Mouse (Mus musculus): ENCODE data around the gene Asb11.

Asb11 gene

DNA sequence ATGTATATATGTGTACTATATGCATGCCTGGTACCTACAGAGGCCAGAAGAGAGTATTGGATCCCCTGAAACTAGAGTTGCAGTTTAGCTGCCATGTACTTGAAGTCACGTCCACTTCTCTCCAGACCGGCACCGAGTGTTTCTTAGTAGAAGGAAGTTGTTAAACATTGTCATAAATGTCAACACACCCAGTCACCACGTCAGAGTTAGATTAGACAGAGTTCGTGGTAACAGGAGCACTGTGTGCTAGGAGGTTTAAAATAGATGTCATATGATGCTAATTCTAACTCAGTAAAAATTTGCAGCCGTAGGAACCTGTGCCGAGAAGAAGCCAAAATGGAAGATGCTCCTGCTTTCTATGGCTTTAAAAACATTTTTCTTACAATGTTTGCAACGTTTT, at the start of gene Asb11:
Gene Asb11, plus strand, starts transcription at position 286 of the 400 bp plus-strand sequence.
- no peak for DNase-seq

DNA sequence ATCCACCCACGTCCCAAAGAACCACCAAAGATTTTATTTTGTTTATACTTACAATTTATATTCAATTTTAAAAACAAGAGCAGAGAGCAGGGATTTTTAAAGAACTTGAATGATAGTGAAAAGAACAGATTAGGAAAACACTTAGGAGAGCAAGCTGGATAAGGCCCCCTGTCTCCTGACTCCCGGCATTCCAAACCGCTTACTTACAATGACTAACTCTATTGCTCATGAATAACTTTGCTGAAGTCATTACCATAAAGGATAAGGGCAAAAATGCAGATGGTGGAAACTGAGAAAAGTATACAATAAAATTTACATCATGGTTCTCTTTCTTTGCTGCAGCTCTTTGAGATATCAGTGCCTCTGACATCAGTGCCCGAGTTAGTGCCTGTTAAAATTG, 42.7 kb upstream of the Asb11 start:
- DNase-seq = no peak

DNA sequence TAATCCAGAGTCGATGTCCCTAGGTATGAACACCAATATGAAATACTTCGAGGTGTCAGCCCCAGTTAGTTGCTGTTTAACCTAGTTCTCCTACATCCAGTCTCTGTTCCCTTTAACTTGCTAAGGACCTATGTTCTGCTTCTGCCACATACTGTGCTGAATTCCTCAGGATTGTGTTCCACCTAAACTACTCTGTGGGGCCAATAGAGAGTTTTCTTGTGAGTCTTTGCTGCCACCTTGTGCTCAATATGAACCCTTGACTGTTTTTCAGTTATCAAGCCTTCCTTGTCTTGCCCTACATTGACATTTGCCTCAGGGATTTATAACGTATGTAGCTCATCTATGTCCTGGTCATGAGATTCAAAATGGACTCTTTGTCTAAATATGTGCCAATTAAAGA, 38.3 kb upstream of the Asb11 start:
- no peak for DNase-seq

DNA sequence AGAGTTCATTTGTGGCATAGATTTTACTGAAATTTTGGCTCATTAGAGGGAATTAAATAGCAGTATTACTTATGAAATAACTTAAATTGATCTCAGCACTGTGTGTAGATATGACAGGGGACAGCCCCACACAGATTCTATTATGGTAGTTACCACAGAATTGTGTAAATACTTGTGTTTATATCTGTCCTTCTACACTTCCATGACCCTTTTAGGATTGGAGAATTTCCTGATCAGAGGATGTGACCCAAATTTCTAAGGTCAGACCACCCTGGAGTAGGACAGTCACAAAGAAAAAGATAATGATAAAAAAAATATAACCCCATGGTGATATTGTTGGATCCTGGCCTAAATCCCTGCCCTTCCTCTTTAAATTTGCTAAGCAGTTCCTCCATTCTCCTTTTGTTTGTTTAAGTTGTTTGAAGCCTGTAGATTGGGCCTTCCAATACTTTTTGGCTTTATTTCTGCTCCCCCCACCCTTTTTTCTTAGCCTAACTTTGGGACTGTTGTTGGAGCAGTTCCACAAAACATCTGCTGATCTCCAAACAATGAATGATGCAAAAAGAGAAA, 31.6 kb upstream of the Asb11 start:
- no peak for DNase-seq

DNA sequence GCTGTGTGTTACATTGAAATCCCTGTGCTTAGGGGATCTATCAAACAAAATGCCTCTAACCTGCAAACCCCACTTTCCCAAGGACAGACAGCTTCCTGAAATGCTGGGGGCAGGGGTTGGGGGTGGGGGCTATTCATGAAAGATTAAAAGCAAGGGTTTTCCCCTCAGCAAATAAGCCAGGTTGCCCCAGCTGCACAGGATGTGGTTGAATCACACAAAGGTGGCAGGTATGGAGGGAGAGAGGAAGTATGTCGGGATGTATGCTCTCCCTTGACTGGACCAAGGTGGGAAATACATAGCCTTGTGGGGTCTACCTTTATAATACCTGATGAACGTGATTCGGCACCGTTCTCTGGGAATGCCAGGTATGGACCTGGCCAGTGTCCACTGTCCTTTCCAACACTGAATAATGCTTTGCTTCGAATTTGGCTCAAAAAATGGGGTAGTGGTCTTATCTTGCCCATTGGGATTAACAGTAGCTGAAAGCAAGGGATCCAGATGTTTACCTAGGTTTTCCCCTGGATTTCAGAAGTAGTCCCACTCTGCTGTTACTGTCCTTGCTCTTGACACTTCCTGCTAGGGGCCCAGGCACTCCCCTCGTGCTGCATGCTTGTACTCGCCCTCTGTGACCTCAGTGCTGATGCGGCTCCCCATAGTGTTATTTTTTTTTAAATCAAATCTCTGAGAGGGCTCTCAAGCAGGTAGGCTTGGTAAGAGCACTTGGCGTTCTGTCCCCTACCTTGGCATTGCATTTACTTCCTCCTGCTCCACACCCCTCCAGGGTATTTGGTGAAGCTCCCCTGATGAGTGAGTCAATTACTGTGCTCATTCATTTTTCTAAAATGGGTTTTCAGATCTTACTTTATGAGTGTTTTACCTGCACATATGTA, 30.4 kb upstream of the Asb11 start:
- DNase-seq = no peak

DNA sequence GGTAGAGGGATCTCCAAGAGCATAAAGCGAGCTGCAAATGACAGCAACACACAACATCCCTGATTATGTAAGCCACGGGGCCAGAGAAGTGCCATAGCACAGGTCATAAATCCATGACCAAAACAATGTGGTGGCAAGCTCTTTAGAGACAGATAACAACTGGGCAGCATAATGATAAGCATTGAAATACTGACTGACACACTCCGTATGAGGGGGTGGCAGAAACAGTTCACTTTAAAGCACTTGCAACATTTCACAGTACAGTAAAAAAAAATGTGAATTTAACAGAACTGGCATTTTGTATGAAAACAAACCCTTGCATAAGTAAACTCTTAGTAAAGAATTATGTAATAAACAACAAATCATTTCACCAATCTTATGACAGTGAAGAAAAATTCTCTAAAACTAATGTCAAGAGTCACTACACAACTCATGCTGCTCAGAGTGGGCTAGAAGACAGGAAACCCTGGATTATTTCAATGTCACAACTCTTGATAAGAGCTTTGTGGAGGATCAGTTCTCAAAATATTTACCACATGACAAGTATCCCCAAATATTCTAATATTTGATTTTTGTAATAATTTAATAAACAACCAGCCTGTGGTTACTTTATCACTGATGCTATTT, 28.4 kb upstream of the Asb11 start:
- DNase-seq = no peak

DNA sequence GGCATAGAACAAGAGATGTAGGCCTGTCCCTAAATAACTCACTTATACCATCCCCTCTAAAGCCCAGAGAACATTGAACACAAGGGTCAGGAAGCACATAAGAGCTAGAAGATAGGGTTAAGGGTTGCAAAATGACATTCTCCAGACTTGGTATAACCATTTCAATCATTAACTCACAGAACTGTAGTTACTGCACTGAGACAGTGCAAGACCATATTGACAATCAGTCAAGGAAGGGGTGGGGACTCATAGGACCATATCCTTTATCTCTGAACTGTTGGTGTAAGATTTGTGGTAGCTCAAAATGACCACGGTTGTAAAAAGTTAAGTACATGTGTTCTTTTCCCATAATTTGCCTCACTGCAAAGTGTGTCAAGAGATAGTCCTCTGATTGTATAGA, 26.2 kb upstream of the Asb11 start:
- no peak for DNase-seq

DNA sequence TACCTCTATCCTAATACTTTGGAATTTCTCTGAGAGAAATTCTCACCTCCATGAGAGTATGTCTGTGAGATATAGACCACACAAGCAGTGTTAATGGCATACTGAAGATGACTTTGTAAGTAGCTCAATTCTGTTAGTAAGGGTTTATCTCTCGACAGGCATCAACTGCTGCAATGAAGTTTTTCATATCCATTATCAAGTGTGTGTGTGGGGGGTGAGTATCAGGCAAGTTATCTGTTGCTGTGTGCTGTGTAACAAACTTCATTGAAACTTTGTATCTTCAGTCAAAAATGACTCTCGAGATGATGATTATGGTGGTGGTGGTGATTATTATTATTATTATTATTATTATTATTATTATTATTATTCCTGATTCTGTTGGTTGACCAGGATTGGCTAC, 20.0 kb upstream of the Asb11 start:
- DNase-seq = no peak

DNA sequence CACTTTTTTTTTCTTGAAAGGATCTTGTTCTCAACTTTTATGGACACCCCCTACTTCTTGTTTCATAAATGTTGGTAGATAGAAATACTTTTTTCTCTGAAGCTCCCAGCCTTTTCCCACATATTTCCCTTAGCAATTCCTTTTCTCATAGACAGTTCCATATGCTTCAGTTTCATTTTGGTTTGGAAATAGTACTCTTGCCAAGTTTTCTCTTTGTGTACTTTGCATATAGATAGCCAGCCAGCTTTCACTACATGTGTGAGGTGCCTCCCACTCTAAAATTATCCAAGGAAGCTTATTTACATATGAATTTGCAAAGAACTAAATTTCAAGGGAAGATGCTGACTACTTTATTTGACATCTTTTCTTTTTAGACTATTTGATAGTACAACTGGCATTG, 18.8 kb upstream of the Asb11 start:
- no peak for DNase-seq

DNA sequence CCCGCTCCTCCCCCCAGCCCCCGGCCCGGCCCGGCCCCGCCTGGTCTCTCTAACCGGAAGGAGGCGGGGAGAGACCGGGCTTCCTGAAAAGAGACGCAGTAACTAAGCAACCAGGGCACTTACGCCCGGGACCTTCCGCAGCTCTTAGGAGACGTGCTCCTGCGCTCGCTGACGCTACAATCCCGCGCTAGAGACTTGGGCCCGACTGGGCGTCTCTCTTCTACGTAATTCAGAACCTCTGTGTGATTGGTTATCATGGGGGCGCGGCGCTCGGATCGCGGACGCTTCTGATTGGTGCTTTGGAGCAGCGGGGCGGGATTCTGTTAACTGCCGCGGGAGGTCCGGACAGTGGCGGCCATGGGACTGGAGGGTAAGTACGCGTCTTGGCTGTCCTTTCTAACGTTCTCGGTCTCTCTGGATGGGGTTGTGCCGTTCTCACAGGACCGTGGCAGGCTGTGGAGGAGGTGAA, 17.3 kb upstream of the Asb11 start, which contains the start of gene Piga:
Gene Piga, plus strand, starts transcription at position 317 of the 469 bp plus-strand sequence.
- peak; percentile 89 to 92 for DNase-seq

DNA sequence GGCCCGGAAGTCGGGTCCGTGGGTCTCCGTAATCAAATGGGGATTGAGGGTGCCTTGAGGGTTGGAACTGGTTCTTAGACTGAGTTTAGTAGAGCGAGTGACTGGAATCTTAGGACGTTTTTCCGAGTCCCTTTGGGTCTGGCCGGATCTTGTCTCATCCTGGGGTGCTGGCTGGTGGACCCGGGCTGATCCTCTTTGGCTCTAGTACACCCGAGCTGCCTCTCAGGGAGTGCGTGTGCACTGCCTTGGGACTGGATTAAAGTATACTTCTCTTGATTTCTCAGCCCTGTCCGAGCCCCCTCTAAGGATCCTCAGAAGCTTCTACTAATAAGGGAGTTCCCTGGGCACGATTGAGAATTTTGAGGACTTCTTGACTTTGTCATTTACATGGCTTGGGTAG, 16.8 kb upstream of the Asb11 start:
- no peak for DNase-seq

DNA sequence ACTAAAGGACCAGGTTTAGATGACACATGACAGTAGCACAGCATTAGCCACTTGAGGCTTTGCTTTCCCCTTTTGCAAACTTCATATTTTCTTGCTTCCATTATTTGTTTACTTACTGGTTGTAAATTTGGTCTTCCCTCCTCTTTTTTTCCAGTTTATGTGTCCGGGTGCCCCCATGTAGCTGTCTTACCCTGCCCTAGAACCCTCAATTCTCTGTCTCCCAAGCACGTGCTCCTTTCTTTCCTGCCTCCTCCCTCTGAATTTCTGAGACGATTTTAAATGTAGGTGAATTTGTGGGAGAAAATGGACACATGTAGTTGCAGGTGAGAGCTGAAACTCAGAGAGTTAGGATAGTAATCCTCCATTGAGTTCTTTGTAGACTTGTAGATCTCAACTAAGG, 16.3 kb upstream of the Asb11 start:
- no peak for DNase-seq

DNA sequence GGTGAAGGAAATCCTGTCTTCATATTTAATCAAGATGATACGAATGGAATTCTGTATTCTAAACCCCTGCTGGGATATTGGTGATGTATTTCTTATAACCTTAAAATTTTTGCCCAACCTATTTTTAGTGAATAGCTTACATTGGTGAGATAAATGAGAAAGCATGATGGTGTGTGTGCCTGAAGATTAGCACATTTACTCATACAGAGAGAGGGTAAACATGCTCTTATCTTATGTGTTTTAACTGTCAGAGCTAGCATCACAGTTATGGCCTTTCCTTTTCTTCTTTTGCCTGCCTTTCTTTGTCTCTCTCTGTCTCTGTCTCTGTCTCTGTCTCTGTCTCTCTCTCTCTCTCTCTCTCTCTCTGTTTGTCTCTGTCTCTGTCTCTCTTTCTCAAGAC, 12.0 kb upstream of the Asb11 start:
- no peak for DNase-seq

DNA sequence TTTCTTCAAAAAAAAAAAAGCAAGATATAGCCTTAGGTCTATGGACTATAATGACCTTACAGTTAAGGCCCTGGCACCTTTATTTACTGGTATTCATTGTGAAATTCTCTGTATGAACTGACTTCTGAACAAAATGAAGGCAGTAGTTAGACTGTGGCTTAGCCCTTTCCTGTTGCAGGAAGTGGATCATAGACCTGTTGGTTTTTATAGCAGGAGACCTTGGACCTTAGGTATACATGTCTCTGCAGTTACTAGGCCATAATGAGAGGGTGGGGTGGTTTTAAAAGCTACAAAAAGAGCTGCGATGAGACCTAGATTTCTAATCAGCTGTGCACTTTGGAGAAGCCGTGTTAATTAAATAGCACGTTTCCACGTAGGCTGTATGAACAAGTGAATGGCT, 9.5 kb upstream of the Asb11 start:
- DNase-seq = no peak

DNA sequence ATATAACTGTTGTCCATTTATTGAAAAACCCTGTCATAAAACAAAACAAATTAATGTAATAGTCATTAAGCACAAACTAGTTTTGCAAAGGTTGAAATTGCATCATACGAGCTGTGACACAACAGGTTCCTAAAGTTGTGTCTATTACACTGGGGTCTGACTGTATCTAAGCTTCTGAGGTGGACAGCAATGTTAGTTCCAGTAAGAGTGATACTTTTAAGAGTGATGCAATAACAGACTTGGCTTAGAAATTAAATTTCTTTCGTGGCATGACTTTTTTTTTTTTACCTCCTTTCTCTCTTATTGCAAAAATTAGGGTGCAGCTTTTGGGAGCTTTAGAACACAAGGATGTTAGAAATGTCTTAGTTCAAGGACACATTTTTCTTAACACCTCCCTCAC, 8.6 kb upstream of the Asb11 start:
- DNase-seq = no peak

DNA sequence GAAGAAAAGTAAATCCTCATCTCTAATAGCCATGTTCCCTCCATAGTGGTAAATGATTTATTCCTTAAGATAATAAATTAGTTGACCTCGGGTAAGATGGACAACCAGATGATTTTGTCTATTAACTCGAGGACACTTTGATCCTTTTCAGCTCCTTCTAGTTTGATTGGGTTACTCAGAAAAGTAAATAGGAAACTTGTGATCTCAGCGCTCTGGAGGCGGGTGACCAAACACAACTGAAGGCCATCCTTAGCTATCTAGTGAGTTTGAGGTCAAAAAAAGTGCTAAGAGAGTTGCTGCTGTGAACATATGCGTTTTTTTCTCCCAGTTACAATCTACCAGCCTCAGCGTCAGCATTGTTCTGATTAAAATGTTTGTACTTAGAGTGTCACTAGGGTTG, 6.2 kb upstream of the Asb11 start:
- no peak for DNase-seq

DNA sequence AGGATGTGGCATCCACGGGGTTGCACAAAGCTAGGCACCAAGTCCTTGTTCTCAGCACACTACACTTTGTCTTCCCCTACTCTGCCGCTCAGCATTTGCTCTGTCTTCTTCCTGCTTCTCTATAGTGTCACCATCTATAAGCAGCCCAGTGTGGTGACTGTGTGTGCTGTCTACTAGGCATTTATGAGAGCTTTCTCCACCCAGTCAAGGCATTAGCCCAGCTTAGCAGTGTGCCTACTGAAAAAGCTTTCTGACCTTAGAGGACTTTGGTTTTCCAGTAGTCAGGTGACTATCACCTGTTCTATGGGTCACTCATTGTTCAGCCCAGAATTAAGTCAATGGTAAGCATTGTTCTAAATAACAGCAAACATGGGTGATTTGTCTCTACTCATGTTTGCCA, 5.7 kb upstream of the Asb11 start:
- no peak for DNase-seq

DNA sequence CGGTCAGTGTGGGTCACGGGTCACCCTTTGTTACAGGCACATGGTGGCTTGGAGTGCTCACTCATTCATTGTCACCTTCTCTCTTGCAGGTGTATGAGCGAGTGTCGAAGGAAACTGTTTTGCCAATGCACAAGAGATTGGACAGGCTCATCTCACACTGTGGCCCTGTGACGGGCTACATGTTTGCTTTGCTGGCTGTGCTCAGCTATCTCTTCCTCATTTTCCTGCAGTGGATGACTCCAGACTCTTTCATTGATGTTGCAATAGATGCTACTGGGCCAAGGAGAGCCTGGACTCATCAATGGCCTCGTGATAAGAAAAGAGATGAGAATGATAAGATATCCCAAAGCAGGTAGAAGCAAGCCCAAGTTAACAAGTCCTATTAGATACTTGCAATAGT, 5.3 kb upstream of the Asb11 start:
- no peak for DNase-seq

DNA sequence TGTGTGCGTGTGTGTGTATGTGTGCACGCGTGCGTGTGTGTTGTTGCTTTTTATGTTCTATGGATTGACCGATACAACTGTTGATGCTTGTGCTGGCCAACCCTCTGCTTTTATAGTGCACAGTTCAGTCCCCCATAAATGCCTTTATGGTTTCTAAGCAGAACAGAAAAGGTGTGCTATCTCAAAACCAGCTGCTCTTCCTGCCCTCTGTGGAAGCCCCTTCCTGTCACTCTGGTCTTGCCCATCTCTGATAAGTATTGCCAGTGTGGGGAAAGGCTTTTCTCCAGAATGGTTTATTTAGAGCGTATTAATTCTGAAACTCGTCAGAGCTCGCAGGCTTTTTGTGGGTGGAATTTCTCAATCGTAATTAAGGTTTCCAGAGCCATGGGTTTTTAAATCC, 4.1 kb upstream of the Asb11 start:
- no peak for DNase-seq

DNA sequence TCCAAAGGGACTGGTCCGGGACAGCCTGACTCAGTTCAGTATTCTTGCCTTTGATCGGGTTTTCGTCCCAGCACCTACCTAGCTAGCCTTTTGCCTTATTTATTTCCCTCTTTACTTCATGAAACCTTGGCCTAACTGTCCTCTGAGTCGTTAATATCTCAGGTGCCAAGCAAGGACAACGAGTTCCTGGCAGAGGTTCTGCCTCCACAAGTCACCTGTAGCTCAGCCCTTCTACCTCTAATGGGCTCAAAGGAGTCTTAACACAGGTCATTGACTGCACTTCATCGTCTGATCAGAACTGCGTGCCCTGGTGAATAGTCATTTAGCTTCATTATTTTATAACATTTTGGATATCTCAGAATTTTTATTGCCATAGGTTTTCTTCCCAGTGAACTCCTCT, 2.7 kb downstream of the Asb11 start:
- no peak for DNase-seq

DNA sequence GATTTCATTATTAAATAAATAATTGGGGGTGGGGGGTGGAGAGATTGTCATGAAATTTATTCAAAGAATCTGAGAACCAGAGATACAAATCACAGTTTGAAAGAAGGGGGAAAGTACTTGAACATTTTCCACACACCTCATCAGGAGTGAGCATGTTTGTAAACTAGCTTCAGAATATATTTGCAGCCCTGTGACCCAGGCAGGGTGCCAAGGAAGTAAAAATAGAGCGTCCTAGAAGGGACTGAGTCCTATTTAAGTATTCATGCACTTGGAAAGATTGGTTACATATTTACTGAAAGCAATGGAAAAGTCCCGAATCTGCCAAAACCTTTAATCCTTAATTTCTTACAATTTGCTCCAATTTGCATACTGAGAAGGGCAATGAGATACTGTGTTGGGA, 3.3 kb downstream of the Asb11 start:
- DNase-seq = peak in 1 of 2 experiments; percentile 25

DNA sequence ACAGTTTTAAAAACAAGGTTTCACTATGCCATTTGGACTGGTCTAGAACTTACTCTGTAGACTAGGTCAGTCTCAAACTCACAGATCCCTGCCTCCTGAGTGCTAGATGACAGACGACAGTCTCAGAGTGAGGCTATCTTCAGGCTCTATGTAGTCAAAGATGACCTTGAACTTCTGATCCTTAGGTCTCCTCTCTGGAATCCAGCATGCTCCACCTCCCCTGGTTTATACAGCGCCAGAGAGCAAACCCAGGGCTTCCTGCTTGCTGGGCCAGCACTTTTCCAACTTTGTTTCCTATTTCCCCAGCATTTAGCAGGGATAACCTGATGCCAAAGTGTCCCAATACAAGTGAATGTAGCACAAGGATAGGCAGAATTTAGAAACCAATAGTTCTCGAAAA, 3.9 kb downstream of the Asb11 start:
- DNase-seq = no peak

DNA sequence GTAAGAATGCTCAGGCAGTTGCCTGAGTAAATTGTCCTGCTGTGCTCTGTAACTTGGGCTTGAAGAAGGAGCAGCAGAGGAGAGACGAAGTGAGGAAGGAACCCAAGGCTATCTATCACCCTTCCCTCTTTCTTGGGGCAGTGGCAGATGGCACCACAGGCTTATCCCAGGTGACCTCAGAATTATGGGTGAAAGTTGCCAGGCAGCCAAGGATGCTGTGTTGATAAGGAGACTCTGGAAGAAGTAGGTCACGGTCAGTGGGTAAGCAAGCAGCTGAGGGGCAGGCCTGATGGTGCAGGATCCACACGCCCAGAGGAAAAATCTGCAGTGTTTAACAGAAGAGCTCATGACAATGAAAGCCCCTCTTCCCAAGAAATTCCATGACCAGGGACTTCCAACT, 4.5 kb downstream of the Asb11 start:
- no peak for DNase-seq

DNA sequence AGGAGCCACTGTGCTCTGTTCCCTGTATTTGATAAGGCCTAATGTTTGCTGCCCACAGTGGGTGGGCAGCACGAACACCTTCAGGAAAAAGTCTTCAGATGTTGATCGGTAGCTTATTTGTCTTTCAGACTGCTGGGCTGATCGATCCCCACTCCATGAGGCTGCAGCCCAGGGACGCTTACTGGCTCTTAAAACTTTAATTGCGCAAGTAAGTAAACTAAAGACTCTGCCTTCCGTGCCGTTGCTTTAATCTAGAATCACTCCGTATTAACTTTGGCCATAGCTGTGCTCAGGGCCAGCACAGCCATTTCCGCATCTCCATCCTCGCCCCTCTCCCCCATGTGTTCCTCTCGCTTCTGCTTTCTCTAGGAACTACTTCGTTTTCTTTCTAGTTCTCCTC, 8.8 kb downstream of the Asb11 start:
- DNase-seq = no peak

Measured in cerebellum, postnatal 25 days (tissue).